Mouse (Mus musculus) testis, adult 2 months (tissue): ENCODE measurements around the gene Tcf20. TPM values are rescaled to one million over a fixed set of nuclear protein-coding genes. Genes with fewer than 3 reads are reported as not detected.

Experiments used
- H3K27ac ChIP-seq: fragments of 200-500 bp; 2 replicates; pipeline ENCODE4 v1.5.1; 2012; ENCODE audit warnings: low read depth, low read length; ENCODE audit not compliant: control insufficient read depth, insufficient read depth
- H3K27me3 ChIP-seq: fragments of 200-500 bp; 2 replicates; pipeline ENCODE4 v1.6.1; 2012; ENCODE audit warnings: mild to moderate bottlenecking, low read length, moderate library complexity; ENCODE audit not compliant: control insufficient read depth, insufficient read depth
- H3K36me3 ChIP-seq: fragments of 200-500 bp; 2 replicates; pipeline ENCODE4 v1.6.1; 2012; ENCODE audit warnings: mild to moderate bottlenecking, low read length; ENCODE audit not compliant: control insufficient read depth, insufficient read depth
- H3K4me1 ChIP-seq: fragments of 200-500 bp; 2 replicates; pipeline ENCODE4 v1.6.1; 2012; ENCODE audit warnings: low read length; ENCODE audit not compliant: control insufficient read depth, insufficient read depth
- H3K4me3 ChIP-seq: fragments of 200-500 bp; 2 replicates; pipeline ENCODE4 v1.5.1; 2012; ENCODE audit warnings: low read depth, mild to moderate bottlenecking, low read length, moderate library complexity, mixed read lengths; ENCODE audit not compliant: control insufficient read depth
- CTCF ChIP-seq: fragments of 200-500 bp; IDR thresholded peaks from 2 replicates; pipeline ENCODE4 v1.5.1; 2012; ENCODE audit warnings: low read depth, mild to moderate bottlenecking, inconsistent platforms, low read length, moderate library complexity; ENCODE audit not compliant: control insufficient read depth, insufficient read depth, insufficient replicate concordance
- POLR2A ChIP-seq: fragments of 200-500 bp; IDR thresholded peaks from 2 replicates; pipeline ENCODE4 v1.6.1; 2012; ENCODE audit warnings: low read depth, mild to moderate bottlenecking, inconsistent platforms, low read length, moderate library complexity; ENCODE audit not compliant: control insufficient read depth
- polyA plus RNA-seq: library from polyadenylated mRNA; depleted of rRNA; stranded (reverse); fragments of >200 nt; gene quantifications from 2 replicates; pipeline ENCODE4 v1.2.3, GENCODE M21; 2012

Gene Tcf20
- polyA plus RNA-seq, 1 experiment = 26.0 TPM

DNA sequence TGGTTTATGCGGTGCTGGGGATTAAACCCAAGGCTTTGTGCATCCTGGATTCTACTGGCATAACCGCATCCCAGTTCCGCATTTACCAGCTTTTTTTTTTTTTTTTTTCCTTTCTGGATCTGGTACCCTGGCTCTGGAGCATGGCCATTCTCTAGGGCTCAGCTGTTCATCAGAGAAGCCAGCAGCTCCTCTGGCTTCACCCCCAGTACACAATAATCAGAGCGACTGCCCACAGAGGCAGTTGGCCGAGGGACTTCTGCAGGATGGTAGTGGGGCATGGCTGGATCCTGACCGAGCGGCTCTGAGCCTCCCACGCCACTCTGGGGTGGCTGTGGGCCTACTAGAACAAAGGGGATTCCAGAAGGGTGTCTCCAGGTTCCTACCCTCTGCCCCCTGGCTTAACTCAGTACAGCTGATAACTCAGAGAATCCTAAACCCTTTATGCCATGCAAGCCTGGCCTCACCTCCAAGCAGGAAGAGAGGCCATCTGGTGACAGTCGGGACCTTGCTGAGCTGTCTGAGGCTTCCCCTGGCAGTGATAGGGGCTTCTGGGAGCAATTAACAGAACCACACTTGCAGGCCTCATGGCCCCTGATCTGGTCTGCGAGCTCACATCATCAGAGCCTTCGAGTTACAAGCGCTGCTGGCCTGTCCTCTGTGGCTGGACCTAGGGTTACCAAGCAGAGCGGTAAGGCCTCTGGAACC, 4.6 kb upstream of the Tcf20 start:
- TF ChIP-seq POLR2A = no peak
- TF ChIP-seq CTCF = no peak
- Histone ChIP-seq H3K27ac (no peak overlapping the region), H3K4me1 (peaks cover 14% of the 10 kb centered on the region), H3K4me3 (no peak overlapping the region), H3K36me3 (no peaks in the 10 kb centered on the region), H3K27me3 (no peaks in the 10 kb centered on the region)

DNA sequence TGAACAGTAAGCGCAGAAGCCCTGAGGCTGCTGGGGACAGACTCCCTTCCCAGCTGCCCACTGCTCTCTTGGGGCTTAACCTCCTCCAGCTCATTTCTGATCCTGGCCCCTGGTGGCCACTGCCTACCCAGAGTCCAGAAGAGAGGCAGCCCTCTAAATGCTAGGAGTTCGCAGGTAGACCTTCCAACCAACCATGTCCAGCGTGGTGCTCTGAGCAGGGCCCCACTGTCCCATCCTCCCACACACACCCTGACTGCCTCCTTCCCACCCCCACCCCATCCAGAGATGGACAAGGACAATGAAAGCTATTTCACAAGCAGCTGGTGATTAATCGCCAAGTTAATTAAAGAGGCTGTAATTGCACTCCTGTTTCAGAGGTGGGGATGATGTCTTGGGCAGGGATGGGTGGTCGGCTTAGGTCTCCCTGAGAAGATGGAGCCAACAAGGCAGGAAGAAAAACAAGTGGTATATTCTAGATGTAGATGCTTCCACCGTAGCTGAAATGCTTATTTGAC, 1.6 kb upstream of the Tcf20 start:
- Histone ChIP-seq H3K27me3 (no peaks in the 10 kb centered on the region), H3K4me1 (peaks cover 21% of the 10 kb centered on the region), H3K36me3 (no peaks in the 10 kb centered on the region), H3K4me3 (no peak overlapping the region), H3K27ac (no peak overlapping the region)
- TF ChIP-seq CTCF (no peak), POLR2A (no peak)

DNA sequence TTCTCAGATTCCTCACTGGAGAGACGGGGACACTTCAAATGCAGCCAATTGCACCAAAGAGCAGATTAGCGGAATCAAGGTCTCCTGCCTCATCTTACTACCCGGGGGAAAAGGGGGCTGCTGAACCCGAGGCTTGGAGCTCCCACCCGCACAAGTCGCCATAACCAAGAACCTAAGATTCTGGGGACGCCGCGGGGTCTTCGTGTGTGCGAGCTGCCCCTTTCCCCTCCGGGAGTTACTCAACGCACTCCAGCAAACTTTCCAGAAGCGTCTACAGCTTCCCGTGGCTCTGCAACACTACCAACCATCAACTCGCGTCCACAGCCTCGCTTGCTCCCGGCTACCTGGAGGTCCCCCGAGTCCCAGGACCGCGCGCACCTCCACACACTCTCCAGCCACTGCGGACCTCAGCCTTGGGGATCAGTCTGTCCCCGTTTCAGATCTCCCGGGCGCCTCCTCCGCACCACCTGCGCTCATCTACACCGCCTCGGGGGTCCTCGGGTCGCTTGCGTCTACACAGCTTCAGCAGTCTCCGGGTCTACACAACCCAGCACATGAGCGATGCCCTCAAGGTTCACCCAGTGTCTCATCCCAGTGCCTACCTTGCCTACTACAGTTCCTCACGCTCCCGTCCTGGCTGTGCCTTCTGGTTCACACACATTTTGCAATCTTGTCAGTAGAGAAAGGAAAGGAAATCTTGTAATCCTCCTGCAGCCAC, 499 bp downstream of the Tcf20 start:
- no peak for TF ChIP-seq CTCF
- no peak for TF ChIP-seq POLR2A
- Histone ChIP-seq H3K27ac (peak overlapping the region; percentile 82), H3K27me3 (no peaks in the 10 kb centered on the region)

GRCm38 (mm10) chr15:82984574-82984973, 3.1 kb downstream of the Tcf20 start:
- H3K4me1 ChIP-seq = peaks cover 20% of the 10 kb centered on the region
- no peak overlapping the region for H3K27ac ChIP-seq
- TF ChIP-seq CTCF = no peak
- TF ChIP-seq POLR2A = no peak
- no peak overlapping the region for H3K4me3 ChIP-seq
- H3K36me3 ChIP-seq = no peaks in the 10 kb centered on the region
- H3K27me3 ChIP-seq = no peaks in the 10 kb centered on the region

More for the DNA sequence above, 499 bp downstream of the Tcf20 start:
- Histone ChIP-seq H3K36me3 (no peaks in the 10 kb centered on the region), H3K4me1 (peaks cover 20% of the 10 kb centered on the region), H3K4me3 (peak overlapping the region; percentile 80)

DNA sequence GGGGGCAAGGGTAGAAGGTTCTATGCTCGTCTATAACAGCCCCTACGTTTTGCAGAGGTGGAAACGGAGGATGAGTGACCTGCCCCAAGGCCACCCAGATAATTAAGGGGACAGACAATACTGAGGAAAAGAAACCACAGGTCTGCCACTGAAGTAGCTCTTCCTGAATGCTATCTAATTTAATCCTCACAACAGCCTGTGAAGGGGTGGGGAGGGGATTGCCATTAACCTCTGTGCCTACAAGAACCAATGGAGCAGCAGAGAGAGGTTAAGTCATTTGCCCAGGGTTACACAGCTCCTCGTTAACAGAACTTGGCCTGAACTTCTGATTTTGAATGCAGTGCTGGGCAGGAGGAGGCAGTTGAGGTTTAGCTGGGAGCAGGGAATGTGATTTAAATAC, 3.6 kb downstream of the Tcf20 start:
- Histone ChIP-seq H3K4me1 (peaks cover 20% of the 10 kb centered on the region), H3K27ac (no peak overlapping the region), H3K36me3 (no peaks in the 10 kb centered on the region), H3K4me3 (no peak overlapping the region), H3K27me3 (no peaks in the 10 kb centered on the region)
- TF ChIP-seq CTCF (no peak), POLR2A (no peak)

DNA sequence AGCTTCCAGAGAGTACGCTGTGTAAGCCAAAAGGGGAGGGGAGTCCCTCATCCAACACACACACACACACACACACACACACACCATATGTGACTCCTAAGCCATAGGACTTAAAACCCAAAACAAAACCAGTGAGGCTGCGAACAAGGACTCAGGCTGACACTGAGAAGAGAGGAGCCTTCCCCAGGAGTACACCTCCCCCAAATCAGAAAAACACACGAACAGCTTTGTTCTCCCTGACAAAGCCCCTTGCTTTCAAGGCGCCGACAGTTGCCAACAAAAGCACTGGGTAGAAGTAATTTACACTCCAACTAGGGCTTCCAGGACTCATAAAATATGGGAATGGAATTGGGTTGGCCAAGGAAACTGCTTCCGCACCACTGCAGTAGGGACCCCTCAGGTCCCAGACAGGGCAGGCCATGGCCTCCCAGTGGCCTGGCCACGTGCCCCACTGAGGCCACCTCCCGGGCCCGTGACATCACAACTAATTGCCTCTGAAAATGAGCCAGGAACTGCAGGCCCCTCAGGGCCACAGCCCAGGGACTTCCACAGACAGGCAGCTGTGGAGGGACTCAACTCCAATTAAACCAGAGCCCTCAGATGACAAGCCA, 4.2 kb downstream of the Tcf20 start:
- no peaks in the 10 kb centered on the region for H3K36me3 ChIP-seq
- H3K27ac ChIP-seq = no peak overlapping the region
- H3K27me3 ChIP-seq = no peaks in the 10 kb centered on the region
- no peak for TF ChIP-seq CTCF
- no peak for TF ChIP-seq POLR2A
- peaks cover 19% of the 10 kb centered on the region for H3K4me1 ChIP-seq
- H3K4me3 ChIP-seq = no peak overlapping the region

- Histone ChIP-seq H3K4me3 (no peak overlapping the region), H3K4me1 (peaks cover 14% of the 10 kb centered on the region), H3K36me3 (no peaks in the 10 kb centered on the region), H3K27me3 (no peaks in the 10 kb centered on the region), H3K27ac (no peak overlapping the region)
- TF ChIP-seq POLR2A (no peak), CTCF (no peak)
These were observed 4.8 kb downstream of the Tcf20 start for GRCm38 (mm10) chr15:82982724-82983415.
